Mouse (Mus musculus): ENCODE measurements at regions not wholly inside any gene's neighbourhood (a gene's known extent, or its start where the extent isn't known, plus 50 kb on each side); places are given as distances from the start of the nearest gene placed in this dataset.

GRCm38 (mm10) chr1:76080241-76080640 lies 534.2 kb downstream of the Slc4a3 start:
- in situ Hi-C loops (cut with MboI, MseI): no loop called here

- in situ Hi-C loops (cut with MboI, MseI): no loop called here
Observed at GRCm38 (mm10) chr1:76081700-76082099, 535.6 kb downstream of the Slc4a3 start.

- in situ Hi-C loops (cut with MboI, MseI): no loop called here
Observed at GRCm38 (mm10) chr1:76083273-76084036, 537.4 kb downstream of the Slc4a3 start.

GRCm38 (mm10) chr1:76091031-76091430 lies 545.0 kb downstream of the Slc4a3 start:
- in situ Hi-C loops (cut with MboI, MseI): no loop called here

- in situ Hi-C loops (cut with MboI, MseI): no loop called here
Observed at GRCm38 (mm10) chr1:76113281-76113680, 567.2 kb downstream of the Slc4a3 start.

GRCm38 (mm10) chr1:76120840-76121239 lies 574.8 kb downstream of the Slc4a3 start:
- in situ Hi-C loops (cut with MboI, MseI): loop anchor here (10.0 kb wide), 1 partner anchor 1064 kb away; no protein-coding TSS in a partner anchor

- in situ Hi-C loops (cut with MboI, MseI): no loop called here
Observed at GRCm38 (mm10) chr1:76130353-76130752, 584.3 kb downstream of the Slc4a3 start.

GRCm38 (mm10) chr1:76136810-76137209 lies 590.7 kb downstream of the Slc4a3 start:
- in situ Hi-C loops (cut with MboI, MseI): no loop called here

GRCm38 (mm10) chr1:76137701-76138100 lies 591.6 kb downstream of the Slc4a3 start:
- in situ Hi-C loops (cut with MboI, MseI): no loop called here

GRCm38 (mm10) chr1:76143516-76143915 lies 597.5 kb downstream of the Slc4a3 start:
- in situ Hi-C loops (cut with MboI, MseI): no loop called here

- in situ Hi-C loops (cut with MboI, MseI): no loop called here
Observed at GRCm38 (mm10) chr1:76148963-76149362, 602.9 kb downstream of the Slc4a3 start.

- in situ Hi-C loops (cut with MboI, MseI): no loop called here
Observed at GRCm38 (mm10) chr1:76156291-76156690, 610.2 kb downstream of the Slc4a3 start.

- in situ Hi-C loops (cut with MboI, MseI): no loop called here
Observed at GRCm38 (mm10) chr1:76167486-76167885, 621.4 kb downstream of the Slc4a3 start.

- in situ Hi-C loops (cut with MboI, MseI): no loop called here
Observed at GRCm38 (mm10) chr1:76181181-76181580, 635.1 kb downstream of the Slc4a3 start.

GRCm38 (mm10) chr1:76194844-76195243 lies 648.8 kb downstream of the Slc4a3 start:
- in situ Hi-C loops (cut with MboI, MseI): no loop called here

- in situ Hi-C loops (cut with MboI, MseI): no loop called here
Observed at GRCm38 (mm10) chr1:76197651-76198050, 651.6 kb downstream of the Slc4a3 start.

- in situ Hi-C loops (cut with MboI, MseI): no loop called here
Observed at GRCm38 (mm10) chr1:76200906-76201305, 654.8 kb downstream of the Slc4a3 start.

GRCm38 (mm10) chr1:76212486-76212885 lies 666.4 kb downstream of the Slc4a3 start:
- in situ Hi-C loops (cut with MboI, MseI): no loop called here

GRCm38 (mm10) chr1:76244721-76245120 lies 698.7 kb downstream of the Slc4a3 start:
- in situ Hi-C loops (cut with MboI, MseI): no loop called here

- in situ Hi-C loops (cut with MboI, MseI): no loop called here
Observed at GRCm38 (mm10) chr1:76246181-76246796, 700.2 kb downstream of the Slc4a3 start.

GRCm38 (mm10) chr1:76247126-76247525 lies 701.1 kb downstream of the Slc4a3 start:
- in situ Hi-C loops (cut with MboI, MseI): no loop called here

GRCm38 (mm10) chr1:76258217-76258616 lies 712.2 kb downstream of the Slc4a3 start:
- in situ Hi-C loops (cut with MboI, MseI): no loop called here

GRCm38 (mm10) chr1:76276148-76276547 lies 730.1 kb downstream of the Slc4a3 start:
- in situ Hi-C loops (cut with MboI, MseI): no loop called here

All from T-helper 1 cell (primary cell).